In genomic region chr16:33453826-33454225, GRCm38 (mm10) we compare ENCODE assay signal across 21 mouse cellular contexts.
DNase-seq lines count a peak whose midpoint lies in the region; ATAC-seq and TF ChIP-seq lines count a peak whose summit lies in the region.
"Had no signal": no experiment of that assay in that cellular context is flagged by ENCODE, and none has a peak within 500 bp of the region (broad histone marks: within the 10 kb centered on the region; RNA-seq: fewer than 3 reads in every experiment).

No protein-coding gene starts in this region.

- no peak overlapping the region for H3K4me3 ChIP-seq in liver, adult 2 months (ENCODE audit: insufficient read depth, low read depth, low read length)
- H3K4me3 ChIP-seq in liver, embryonic 12.5 days, result no peak overlapping the region
- no peak overlapping the region for H3K4me3 ChIP-seq in ES-E14 (ENCODE audit: insufficient read depth in 1 of 2, low read depth in 1 of 2, low read length in 2 of 2, poor library complexity in 1 of 2, severe bottlenecking in 1 of 2)
- H3K4me3 ChIP-seq in brown adipose tissue, adult 24 weeks (ENCODE audit: insufficient read depth, low read depth, low read length), result no peak overlapping the region
- no peak overlapping the region for H3K4me3 ChIP-seq in midbrain, embryonic 14.5 days (replicated peaks; ENCODE audit: low read depth, low read length)
- H3K4me3 ChIP-seq: embryonic facial prominence, embryonic 13.5 days; forebrain, embryonic 12.5 days; heart, adult 2 months; heart, embryonic 12.5 days; hindbrain, embryonic 12.5 days had no signal

- peaks cover 15% of the 10 kb centered on the region for H3K36me3 ChIP-seq in liver, adult 2 months (ENCODE audit: control insufficient read depth, insufficient read depth, low read length)
- H3K36me3 ChIP-seq in liver, embryonic 12.5 days, result peaks cover 25% of the 10 kb centered on the region
- no peaks in the 10 kb centered on the region for H3K36me3 ChIP-seq in ES-E14 (ENCODE audit: control insufficient read depth, insufficient read depth, low read length, poor library complexity, severe bottlenecking)
- H3K36me3 ChIP-seq in midbrain, embryonic 14.5 days (ENCODE audit: control insufficient read depth, insufficient read depth, low read length), result peaks cover 7% of the 10 kb centered on the region; the same call in 1 of the 2 replicates

- H3K79me2 ChIP-seq in liver, adult 2 months (ENCODE audit: control insufficient read depth, insufficient read depth, low read length), result peaks cover 11% of the 10 kb centered on the region; the same call in 1 of the 2 replicates

- no peak overlapping the region for H3K27ac ChIP-seq in liver, adult 2 months (replicated peaks; ENCODE audit: insufficient read depth, low read depth, low read length)
- H3K27ac ChIP-seq in liver, embryonic 12.5 days, result no peak overlapping the region
- H3K27ac ChIP-seq in ES-E14 (ENCODE audit: insufficient read depth, low read depth, low read length, poor library complexity, severe bottlenecking), result no peak overlapping the region
- peak overlapping the region; percentile 59 for H3K27ac ChIP-seq in brown adipose tissue, adult 24 weeks (replicated peaks; ENCODE audit: low read depth, low read length)
- no peak overlapping the region for H3K27ac ChIP-seq in midbrain, embryonic 14.5 days (replicated peaks; ENCODE audit: low read depth, low read length)
- H3K27ac ChIP-seq: embryonic facial prominence, embryonic 13.5 days; forebrain, embryonic 12.5 days; heart, adult 2 months; hindbrain, embryonic 12.5 days had no signal

- TF ChIP-seq POLR2A in liver, adult 2 months (IDR thresholded peaks at IDR 0.05; ENCODE audit: extremely low read depth, insufficient read depth, low read length), result no peak

- TF ChIP-seq CTCF in liver, adult 2 months (IDR thresholded peaks at IDR 0.05; ENCODE audit: low read depth, low read length), result no peak

- H3K27me3 ChIP-seq in liver, adult 2 months (ENCODE audit: control insufficient read depth, insufficient read depth, low read length), result no peaks in the 10 kb centered on the region
- H3K27me3 ChIP-seq in liver, embryonic 12.5 days (replicated peaks), result no peaks in the 10 kb centered on the region
- H3K27me3 ChIP-seq in midbrain, embryonic 14.5 days (ENCODE audit: control insufficient read depth, insufficient read depth, low read length), result no peaks in the 10 kb centered on the region
- H3K27me3 ChIP-seq: embryonic facial prominence, embryonic 13.5 days; forebrain, embryonic 12.5 days; heart, embryonic 12.5 days; hindbrain, embryonic 12.5 days had no signal

- ATAC-seq in liver, embryonic 12.5 days, result no peak
- ATAC-seq in megakaryocyte-erythroid progenitor cell, adult 5-6 weeks (replicated peaks; ENCODE audit: low FRiP score, low TSS enrichment, poor library complexity, severe bottlenecking), result 0 out of 2 replicates have a peak, but pooled peaks have one; percentile 52
- no peak for ATAC-seq in midbrain, embryonic 14.5 days (ENCODE audit: low FRiP score, low TSS enrichment)
- ATAC-seq: CD4-positive, CD25-positive, alpha-beta regulatory T cell, adult 4 months; forebrain, embryonic 16.5 days; intestine, embryonic 16.5 days had no signal

- in situ Hi-C loops in ES-E14 (cut with MboI; ENCODE audit: low sequenced_read_pairs in 2 of 2, unreplicated experiment in 2 of 2), result no loop called here

- H3K4me1 ChIP-seq in liver, adult 2 months (ENCODE audit: control insufficient read depth, insufficient read depth, low read length), result no peaks in the 10 kb centered on the region; the same call in 1 of the 2 replicates
- peaks cover 24% of the 10 kb centered on the region for H3K4me1 ChIP-seq in liver, embryonic 12.5 days
- H3K4me1 ChIP-seq in ES-E14 (ENCODE audit: control insufficient read depth in 2 of 2, insufficient read depth in 2 of 2, low read length in 2 of 2, poor library complexity in 1 of 2), result peaks cover 4 to 8% of the 10 kb centered on the region in 2 experiments; a peak in 1 of 4 replicates
- peaks cover 16% of the 10 kb centered on the region for H3K4me1 ChIP-seq in brown adipose tissue, adult 24 weeks (ENCODE audit: control insufficient read depth, insufficient read depth, insufficient read length, low read length)
- H3K4me1 ChIP-seq in midbrain, embryonic 14.5 days (ENCODE audit: control insufficient read depth, insufficient read depth, low read length), result 0 out of 2 replicates have a peak, but pooled peaks cover 7% of the 10 kb centered on the region

- DNase-seq in liver, adult 2 months (ENCODE audit: extremely low read depth, low read depth, low spot score), result peak; percentile 48
- DNase-seq in ES-E14 (ENCODE audit: low read depth, low spot score), result no peak
- no peak for DNase-seq in midbrain, embryonic 14.5 days
- DNase-seq in urinary bladder, postnatal 25 days (ENCODE audit: low spot score), result no peak
- DNase-seq: adrenal gland, adult 8-10 months; B cell, adult 2 months; cerebellum, adult 11-12 months; cerebellum, adult 9-10 months; cerebellum, postnatal 25 days; gastrocnemius, postnatal 14 days; heart, adult 2 months had no signal

- no peaks in the 10 kb centered on the region for H3K9me3 ChIP-seq in liver, embryonic 12.5 days (replicated peaks)
- no peaks in the 10 kb centered on the region for H3K9me3 ChIP-seq in ES-E14 (ENCODE audit: control insufficient read depth, insufficient read depth, low read depth, low read length)
- no peaks in the 10 kb centered on the region for H3K9me3 ChIP-seq in midbrain, embryonic 14.5 days (ENCODE audit: control insufficient read depth, low read length)
- H3K9me3 ChIP-seq: embryonic facial prominence, embryonic 13.5 days; forebrain, embryonic 12.5 days; heart, embryonic 12.5 days; hindbrain, embryonic 12.5 days had no signal

- no peak overlapping the region for H3K9ac ChIP-seq in liver, adult 2 months (ENCODE audit: low read depth, low read length)
- no peak overlapping the region for H3K9ac ChIP-seq in liver, embryonic 12.5 days
- H3K9ac ChIP-seq in ES-E14 (ENCODE audit: insufficient read depth, low read depth, low read length, poor library complexity, severe bottlenecking), result 0 out of 2 replicates have a peak overlapping the region, but pooled peaks have one; percentile 1
- H3K9ac ChIP-seq in midbrain, embryonic 14.5 days (replicated peaks; ENCODE audit: low read length), result no peak overlapping the region
- H3K9ac ChIP-seq: embryonic facial prominence, embryonic 13.5 days; forebrain, embryonic 12.5 days; heart, embryonic 12.5 days; hindbrain, embryonic 12.5 days had no signal

- no peak overlapping the region for H3K4me2 ChIP-seq in liver, embryonic 12.5 days
- no peak overlapping the region for H3K4me2 ChIP-seq in midbrain, embryonic 14.5 days (ENCODE audit: low read length)
- H3K4me2 ChIP-seq: embryonic facial prominence, embryonic 13.5 days; forebrain, embryonic 12.5 days; heart, embryonic 12.5 days; hindbrain, embryonic 12.5 days had no signal

- WGBS in liver, adult 2 months, result 66% methylated on average over 2 of the region's 2 CpGs
- 75% methylated on average over 2 of the region's 2 CpGs for WGBS in liver, embryonic 12.5 days (ENCODE audit: insufficient replicate concordance)
- 93% methylated on average over 2 of the region's 2 CpGs for WGBS in midbrain, embryonic 14.5 days

TF ChIP-seq in ES-E14, 5 proteins besides CTCF, POLR2A, EP300 and RAD21:
- no peak for TF ChIP-seq ZNF384 (IDR thresholded peaks at IDR 0.05; ENCODE audit: low read depth, low read length)
- TF ChIP-seq HCFC1 (IDR thresholded peaks at IDR 0.05; ENCODE audit: borderline replicate concordance, insufficient read depth, low read length), result no peak
- no peak for TF ChIP-seq CHD2 (IDR thresholded peaks at IDR 0.05; ENCODE audit: low read depth, low read length)
- TF ChIP-seq ZC3H11A (IDR thresholded peaks at IDR 0.05; ENCODE audit: borderline replicate concordance, low read depth, low read length), result no peak
- no peak for TF ChIP-seq MAFK (IDR thresholded peaks at IDR 0.05; ENCODE audit: insufficient read depth, low read depth, low read length)
